Mouse (Mus musculus) bone marrow macrophage, adult 2 months (primary cell): ENCODE measurements around the gene Trib3.

Experiments used
- CTCF ChIP-seq: IDR thresholded peaks from 2 replicates; pipeline ENCODE4 v1.5.1; 2012; ENCODE audit warnings: low read depth, mild to moderate bottlenecking, low read length, moderate library complexity
- POLR2A ChIP-seq: IDR thresholded peaks from 2 replicates; pipeline ENCODE4 v1.6.1; 2012; ENCODE audit warnings: mild to moderate bottlenecking, low read depth, low read length, borderline replicate concordance

DNA sequence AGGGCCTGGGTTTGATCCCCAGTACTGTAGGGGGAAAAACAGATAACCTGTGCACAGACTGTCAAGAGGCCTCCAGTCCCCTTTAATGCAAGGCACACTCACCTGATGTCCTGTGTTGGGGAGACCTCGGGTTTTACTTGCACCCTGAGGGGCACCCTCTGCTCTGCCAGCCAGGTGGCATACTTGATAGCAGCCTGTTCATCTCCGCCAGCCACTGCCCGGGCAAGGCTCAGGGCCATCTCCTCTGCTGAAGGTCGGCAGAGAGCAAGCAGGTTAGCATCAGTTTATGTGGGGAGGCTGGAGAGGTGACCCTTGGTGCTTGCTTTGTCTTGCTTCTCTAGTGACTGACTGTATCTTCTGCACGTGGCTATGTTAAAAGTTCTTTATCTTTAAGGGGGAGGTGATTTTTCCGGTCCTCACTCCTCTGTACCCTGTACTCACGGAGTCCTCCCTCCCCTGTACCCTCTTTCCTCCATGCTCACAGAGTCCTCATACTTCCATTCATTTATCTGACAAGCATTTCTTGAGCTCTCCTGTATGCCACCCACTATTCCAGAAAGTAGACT is 12.9 kb downstream of the Trib3 start:
- TF ChIP-seq CTCF: no peak
- TF ChIP-seq POLR2A: no peak
